16 mouse cellular contexts compared by ENCODE assay signal in genomic region chr2:174565891-174566290, GRCm38 (mm10).
DNase-seq lines count a peak whose midpoint lies in the region; ATAC-seq and TF ChIP-seq lines count a peak whose summit lies in the region.
"Had no signal": no experiment of that assay in that cellular context is flagged by ENCODE, and none has a peak within 500 bp of the region (broad histone marks: within the 10 kb centered on the region; RNA-seq: fewer than 3 reads in every experiment).

No protein-coding gene starts in this region.

- no peak overlapping the region for H3K9ac ChIP-seq in stomach, postnatal 0 days (ENCODE audit: low read length)
- H3K9ac ChIP-seq: intestine, embryonic 15.5 days; midbrain, embryonic 12.5 days; neural tube, embryonic 15.5 days had no signal

- no peak for ATAC-seq in stomach, postnatal 0 days (ENCODE audit: low FRiP score, low TSS enrichment)
- ATAC-seq: intestine, embryonic 15.5 days had no signal

- no peak overlapping the region for H3K4me2 ChIP-seq in stomach, postnatal 0 days (replicated peaks; ENCODE audit: low read depth)
- H3K4me2 ChIP-seq: intestine, embryonic 15.5 days; midbrain, embryonic 12.5 days; neural tube, embryonic 15.5 days had no signal

- H3K27me3 ChIP-seq in splenic B cell, adult 2 months (ENCODE audit: control insufficient read depth, insufficient read depth, low read length, poor library complexity, severe bottlenecking): no peaks in the 10 kb centered on the region
- no peaks in the 10 kb centered on the region for H3K27me3 ChIP-seq in stomach, postnatal 0 days (ENCODE audit: control insufficient read depth, insufficient read depth, low read length)
- H3K27me3 ChIP-seq: intestine, embryonic 15.5 days; midbrain, embryonic 12.5 days; neural tube, embryonic 15.5 days had no signal

- TF ChIP-seq CTCF in lung, adult 2 months (IDR thresholded peaks at IDR 0.05; ENCODE audit: insufficient read depth, low read length): no peak
- TF ChIP-seq CTCF in stomach, postnatal 0 days (IDR thresholded peaks at IDR 0.05; ENCODE audit: low read depth): no peak

- DNase-seq in lung, postnatal 10 days: peak; percentile 2
- DNase-seq in lung, adult 2 months: no peak
- peak; percentile 81 for DNase-seq in CD4-positive, CD25-positive, alpha-beta regulatory T cell, adult 2 months (ENCODE audit: low read depth, low spot score)
- DNase-seq in induced T-regulatory cell, adult 2 months (ENCODE audit: low read depth): peak; percentile 79
- DNase-seq in splenic B cell, adult 2 months (ENCODE audit: low read depth, low spot score): peak; percentile 82
- DNase-seq in right cerebral cortex, adult 18-20 months: no peak
- no peak for DNase-seq in stomach, postnatal 0 days (ENCODE audit: low spot score)
- DNase-seq in left cerebral cortex, postnatal 14 days (ENCODE audit: low spot score in 2 of 2): no peak
- DNase-seq: cerebellum, adult 18-20 months; embryo, embryonic 11 days; heart, postnatal 14 days; lung, adult 18-20 months had no signal

- no peaks in the 10 kb centered on the region for H3K9me3 ChIP-seq in stomach, postnatal 0 days (ENCODE audit: control insufficient read depth, low read length)
- H3K9me3 ChIP-seq: intestine, embryonic 15.5 days; midbrain, embryonic 12.5 days; neural tube, embryonic 15.5 days had no signal

- TF ChIP-seq EP300 in stomach, postnatal 0 days (optimal IDR thresholded peaks at IDR 0.05): no peak

- no peak overlapping the region for H3K27ac ChIP-seq in stomach, postnatal 0 days (replicated peaks)
- H3K27ac ChIP-seq: intestine, embryonic 15.5 days; midbrain, embryonic 12.5 days had no signal

- intact Hi-C loops in left cerebral cortex, postnatal 14 days (cut with DNase I): no loop called here

- no peaks in the 10 kb centered on the region for H3K36me3 ChIP-seq in splenic B cell, adult 2 months (ENCODE audit: control insufficient read depth, insufficient read depth, low read length, poor library complexity, severe bottlenecking)
- no peaks in the 10 kb centered on the region for H3K36me3 ChIP-seq in stomach, postnatal 0 days (ENCODE audit: control insufficient read depth, insufficient read depth, low read length)
- H3K36me3 ChIP-seq: intestine, embryonic 15.5 days; midbrain, embryonic 12.5 days; neural tube, embryonic 15.5 days had no signal

- 64% methylated on average over 7 of the region's 7 CpGs for WGBS in lung, adult 2 months
- 68% methylated on average over 7 of the region's 7 CpGs for WGBS in stomach, postnatal 0 days

- H3K4me1 ChIP-seq in lung, adult 2 months (ENCODE audit: control insufficient read depth, insufficient read depth, low read length): no peaks in the 10 kb centered on the region
- H3K4me1 ChIP-seq in stomach, postnatal 0 days (replicated peaks; ENCODE audit: control insufficient read depth, insufficient read depth): no peaks in the 10 kb centered on the region
- H3K4me1 ChIP-seq: intestine, embryonic 15.5 days had no signal

- H3K4me3 ChIP-seq in lung, adult 2 months (replicated peaks; ENCODE audit: extremely low read depth, low read depth, low read length): no peak overlapping the region
- no peak overlapping the region for H3K4me3 ChIP-seq in stomach, postnatal 0 days (ENCODE audit: low read depth, low read length)
- H3K4me3 ChIP-seq: erythroblast, embryonic 14.5 days; intestine, embryonic 15.5 days; midbrain, embryonic 12.5 days; neural tube, embryonic 15.5 days had no signal

- TF ChIP-seq POLR2A in lung, adult 2 months (IDR thresholded peaks at IDR 0.05; ENCODE audit: borderline replicate concordance, extremely low read depth, low read depth, low read length): no peak

Comparison
In these comparisons a context has a peak if more than half of its experiments do, and no peak if none do; other contexts are left out.
1. DNase-seq: peak in lung, postnatal 10 days (single experiment), CD4-positive, CD25-positive, alpha-beta regulatory T cell, adult 2 months (single experiment), induced T-regulatory cell, adult 2 months (single experiment) and splenic B cell, adult 2 months (single experiment); none in lung, adult 2 months (single experiment), right cerebral cortex, adult 18-20 months (single experiment), stomach, postnatal 0 days (single experiment) and left cerebral cortex, postnatal 14 days (0 of 2).